ENCODE assay signal across 17 mouse cellular contexts in the genomic region with DNA sequence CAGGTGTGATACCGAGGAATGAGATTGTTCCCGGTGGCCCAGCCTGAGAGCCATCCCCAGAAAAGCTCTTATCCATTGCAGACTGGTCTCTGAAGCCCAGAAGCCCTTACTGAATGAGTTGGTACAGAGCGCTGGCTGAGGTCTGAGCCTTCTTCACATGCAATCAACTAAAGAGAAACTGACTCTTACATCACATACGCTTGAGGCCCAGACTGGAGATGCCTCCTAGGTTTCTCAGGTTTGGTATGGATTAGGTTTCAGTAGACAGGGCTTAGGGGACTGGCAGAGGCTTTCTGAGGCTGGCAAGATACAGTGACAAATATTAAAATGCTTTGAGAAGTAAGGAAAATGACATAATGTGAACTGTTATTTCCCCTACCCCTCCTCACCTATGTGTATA. TPM values are rescaled to one million over a fixed set of nuclear protein-coding genes. Genes with fewer than 3 reads are reported as not detected.
DNase-seq lines count a peak whose midpoint lies in the region; ATAC-seq and TF ChIP-seq lines count a peak whose summit lies in the region.
"Had no signal": no experiment of that assay in that cellular context is flagged by ENCODE, and none has a peak within 500 bp of the region (broad histone marks: within the 10 kb centered on the region; RNA-seq: fewer than 3 reads in every experiment).

No protein-coding gene starts in this region.

- no peak overlapping the region for H3K4me2 ChIP-seq in heart, embryonic 16.5 days (ENCODE audit: low read depth, low read length)
- no peak overlapping the region for H3K4me2 ChIP-seq in lung, embryonic 14.5 days
- no peak overlapping the region for H3K4me2 ChIP-seq in stomach, embryonic 14.5 days (replicated peaks; ENCODE audit: low read depth, low read length)
- H3K4me2 ChIP-seq in hindbrain, embryonic 14.5 days (replicated peaks): no peak overlapping the region
- H3K4me2 ChIP-seq: midbrain, embryonic 15.5 days had no signal

- H3K36me3 ChIP-seq in heart, embryonic 16.5 days (ENCODE audit: control insufficient read depth, insufficient read depth): peaks cover 3% of the 10 kb centered on the region
- 0 out of 2 replicates have a peak, but pooled peaks cover 4% of the 10 kb centered on the region for H3K36me3 ChIP-seq in lung, embryonic 14.5 days (ENCODE audit: insufficient read depth)
- no peaks in the 10 kb centered on the region for H3K36me3 ChIP-seq in stomach, embryonic 14.5 days (ENCODE audit: control insufficient read depth, insufficient read depth, low read length)
- H3K36me3 ChIP-seq in hindbrain, embryonic 14.5 days (replicated peaks; ENCODE audit: control insufficient read depth, insufficient read depth): peaks cover 8% of the 10 kb centered on the region; the same call in 1 of the 2 replicates
- H3K36me3 ChIP-seq: embryonic facial prominence, embryonic 10.5 days had no signal

- H3K4me3 ChIP-seq in gastrocnemius, adult 2 months: no peak overlapping the region
- H3K4me3 ChIP-seq in heart, embryonic 16.5 days (ENCODE audit: low read length): no peak overlapping the region
- H3K4me3 ChIP-seq in lung, embryonic 14.5 days (ENCODE audit: low read depth, low read length): no peak overlapping the region
- no peak overlapping the region for H3K4me3 ChIP-seq in lung, adult 2 months (replicated peaks; ENCODE audit: extremely low read depth, low read depth, low read length)
- no peak overlapping the region for H3K4me3 ChIP-seq in stomach, embryonic 14.5 days (ENCODE audit: low read depth, low read length)
- no peak overlapping the region for H3K4me3 ChIP-seq in hindbrain, embryonic 14.5 days (replicated peaks; ENCODE audit: low read length)
- H3K4me3 ChIP-seq: embryonic facial prominence, embryonic 10.5 days; megakaryocyte, embryonic 14.5 days; midbrain, embryonic 15.5 days had no signal

- H3K27ac ChIP-seq in gastrocnemius, adult 2 months: peak overlapping the region; percentile 28; the same call in 1 of the 2 replicates
- peak overlapping the region; percentile 91 for H3K27ac ChIP-seq in heart, embryonic 16.5 days (ENCODE audit: low read length)
- peak overlapping the region; percentile 80 for H3K27ac ChIP-seq in lung, embryonic 14.5 days (ENCODE audit: low read depth)
- H3K27ac ChIP-seq in stomach, embryonic 14.5 days (ENCODE audit: low read length): peak overlapping the region; percentile 30; the same call in 1 of the 2 replicates
- no peak overlapping the region for H3K27ac ChIP-seq in hindbrain, embryonic 14.5 days
- H3K27ac ChIP-seq: embryonic facial prominence, embryonic 10.5 days; liver, embryonic 14.5 days; midbrain, embryonic 15.5 days had no signal

- 0 out of 2 replicates have a peak overlapping the region, but pooled peaks have one; percentile 7 for H3K9ac ChIP-seq in heart, embryonic 16.5 days (ENCODE audit: low read length)
- H3K9ac ChIP-seq in lung, embryonic 14.5 days: no peak overlapping the region
- H3K9ac ChIP-seq in stomach, embryonic 14.5 days (replicated peaks; ENCODE audit: low read depth, low read length): no peak overlapping the region
- no peak overlapping the region for H3K9ac ChIP-seq in hindbrain, embryonic 14.5 days
- H3K9ac ChIP-seq: liver, embryonic 14.5 days; midbrain, embryonic 15.5 days had no signal

- WGBS in heart, embryonic 16.5 days: 80% methylated on average over 4 of the region's 4 CpGs
- WGBS in lung, embryonic 14.5 days: 89% methylated on average over 4 of the region's 4 CpGs
- WGBS in lung, adult 2 months: 79% methylated on average over 4 of the region's 4 CpGs
- 89% methylated on average over 4 of the region's 4 CpGs for WGBS in stomach, embryonic 14.5 days
- 97% methylated on average over 4 of the region's 4 CpGs for WGBS in hindbrain, embryonic 14.5 days

- ATAC-seq in heart, embryonic 16.5 days (replicated peaks; ENCODE audit: extremely low read depth, insufficient read depth, low FRiP score): no peak
- no peak for ATAC-seq in lung, embryonic 14.5 days (ENCODE audit: insufficient read depth)
- ATAC-seq in stomach, embryonic 14.5 days (ENCODE audit: insufficient number of reproducible peaks, insufficient read depth, low FRiP score, low read depth): no peak
- no peak for ATAC-seq in hindbrain, embryonic 14.5 days (ENCODE audit: low FRiP score)
- ATAC-seq: forebrain, embryonic 14.5 days; hindbrain, postnatal 0 days; midbrain, embryonic 15.5 days had no signal

- TF ChIP-seq POLR2A in lung, adult 2 months (IDR thresholded peaks at IDR 0.05; ENCODE audit: borderline replicate concordance, extremely low read depth, low read depth, low read length): no peak

- DNase-seq in gastrocnemius, adult 2 months: no peak
- no peak for DNase-seq in gastrocnemius, adult 8-10 months (ENCODE audit: low spot score in 2 of 2)
- no peak for DNase-seq in heart, adult 18-20 months
- no peak for DNase-seq in lung, embryonic 14.5 days
- DNase-seq in lung, adult 2 months: no peak
- DNase-seq in hindbrain, embryonic 14.5 days (ENCODE audit: low spot score): no peak
- DNase-seq: cerebellum, adult 11 months; thymus, adult 2 months had no signal

- no peaks in the 10 kb centered on the region for H3K27me3 ChIP-seq in heart, embryonic 16.5 days (ENCODE audit: control insufficient read depth, insufficient read depth, low read length)
- H3K27me3 ChIP-seq in lung, embryonic 14.5 days (ENCODE audit: insufficient read depth, low read length): no peaks in the 10 kb centered on the region
- no peaks in the 10 kb centered on the region for H3K27me3 ChIP-seq in stomach, embryonic 14.5 days (ENCODE audit: control insufficient read depth, insufficient read depth, low read length)
- H3K27me3 ChIP-seq in hindbrain, embryonic 14.5 days (ENCODE audit: control insufficient read depth, insufficient read depth, low read length): no peaks in the 10 kb centered on the region
- H3K27me3 ChIP-seq: megakaryocyte, embryonic 14.5 days; midbrain, embryonic 15.5 days had no signal

- no peak for TF ChIP-seq CTCF in gastrocnemius, adult 2 months (IDR thresholded peaks at IDR 0.05)
- no peak for TF ChIP-seq CTCF in lung, embryonic 14.5 days (IDR thresholded peaks at IDR 0.05; ENCODE audit: low read depth)
- TF ChIP-seq CTCF in lung, adult 2 months (IDR thresholded peaks at IDR 0.05; ENCODE audit: insufficient read depth, low read length): no peak

- intact Hi-C loops in gastrocnemius, adult 2 months (cut with DNase I): no loop called here

- peaks cover 29% of the 10 kb centered on the region for H3K4me1 ChIP-seq in heart, embryonic 16.5 days (ENCODE audit: control insufficient read depth, insufficient read depth, low read length)
- 0 out of 2 replicates have a peak, but pooled peaks cover 3% of the 10 kb centered on the region for H3K4me1 ChIP-seq in lung, embryonic 14.5 days (ENCODE audit: insufficient read depth)
- peaks cover 11% of the 10 kb centered on the region for H3K4me1 ChIP-seq in lung, adult 2 months (ENCODE audit: control insufficient read depth, insufficient read depth, low read length)
- no peaks in the 10 kb centered on the region for H3K4me1 ChIP-seq in stomach, embryonic 14.5 days (ENCODE audit: control insufficient read depth, insufficient read depth, low read length)
- no peaks in the 10 kb centered on the region for H3K4me1 ChIP-seq in hindbrain, embryonic 14.5 days (replicated peaks; ENCODE audit: control insufficient read depth, insufficient read depth, low read length)
- H3K4me1 ChIP-seq: embryonic facial prominence, embryonic 10.5 days; midbrain, embryonic 15.5 days had no signal

- no peaks in the 10 kb centered on the region for H3K9me3 ChIP-seq in heart, embryonic 16.5 days (replicated peaks; ENCODE audit: control insufficient read depth, low read length)
- H3K9me3 ChIP-seq in lung, embryonic 14.5 days (ENCODE audit: low read depth, low read length): no peaks in the 10 kb centered on the region
- no peaks in the 10 kb centered on the region for H3K9me3 ChIP-seq in stomach, embryonic 14.5 days (ENCODE audit: control insufficient read depth, low read depth, low read length)
- H3K9me3 ChIP-seq in hindbrain, embryonic 14.5 days (ENCODE audit: control insufficient read depth, low read length): no peaks in the 10 kb centered on the region
- H3K9me3 ChIP-seq: embryonic facial prominence, embryonic 10.5 days; megakaryocyte, embryonic 14.5 days; midbrain, embryonic 15.5 days had no signal

RNA-seq across cellular contexts. Expression of gene Entpd5, which starts 23.4 kb away (rescaled TPM):
- 10 to 100 TPM; 12.2 to 14.4 TPM for total RNA-seq in gastrocnemius, adult 2 months (2021)
- total RNA-seq in gastrocnemius, adult 8-10 months (2022): 10 to 100 TPM; 13.0 to 18.2 (median 13.9) TPM
- 37.1 and 38.9 TPM in 2 replicates for polyA plus RNA-seq in heart, embryonic 16.5 days (2015; fragmentation: Nextera tagmentation; extraction: Ambion mirVana)
- total RNA-seq in heart, adult 18-20 months (2021): 10 to 100 TPM; 74.0 to 80.2 TPM
- polyA plus RNA-seq in lung, embryonic 14.5 days (2014; fragmentation: Nextera tagmentation; extraction: Ambion mirVana): 15.4 and 18.0 TPM in 2 replicates
- 5.5 and 11.5 TPM in 2 replicates for polyA plus RNA-seq in lung, adult 2 months (2012; rRNA removed)
- 15.0 and 15.8 TPM in 2 replicates for polyA plus RNA-seq in stomach, embryonic 14.5 days (2014; fragmentation: Nextera tagmentation; extraction: Ambion mirVana)
- 11.3 and 13.6 TPM in 2 replicates for polyA plus RNA-seq in hindbrain, embryonic 14.5 days (2014; fragmentation: Nextera tagmentation; extraction: Ambion mirVana)

RNA-seq across cellular contexts. Expression of gene Bbof1, which starts 23.5 kb away (rescaled TPM):
- 1 to 10 TPM; 1.0 to 1.6 TPM for total RNA-seq in gastrocnemius, adult 2 months (2021)
- total RNA-seq in gastrocnemius, adult 8-10 months (2022): 1 to 10 TPM; 1.2 to 2.5 (median 1.3) TPM
- polyA plus RNA-seq in heart, embryonic 16.5 days (2015; fragmentation: Nextera tagmentation; extraction: Ambion mirVana): 2.5 and 2.6 TPM in 2 replicates
- 1 to 10 TPM; 1.4 to 1.5 TPM for total RNA-seq in heart, adult 18-20 months (2021)
- polyA plus RNA-seq in lung, embryonic 14.5 days (2014; fragmentation: Nextera tagmentation; extraction: Ambion mirVana): 0.96 and 1.5 TPM in 2 replicates
- polyA plus RNA-seq in lung, adult 2 months (2012; rRNA removed): 0.54 and 0.73 TPM in 2 replicates
- polyA plus RNA-seq in stomach, embryonic 14.5 days (2014; fragmentation: Nextera tagmentation; extraction: Ambion mirVana): 1.00 and 1.5 TPM in 2 replicates
- 2.6 and 3.0 TPM in 2 replicates for polyA plus RNA-seq in hindbrain, embryonic 14.5 days (2014; fragmentation: Nextera tagmentation; extraction: Ambion mirVana)
- polyA plus RNA-seq: adrenal gland, adult 2 months had no signal

RNA-seq across cellular contexts. Expression of gene Fam161b, which starts 23.8 kb away (rescaled TPM):
- total RNA-seq in gastrocnemius, adult 2 months (2021): 1 to 10 TPM in 1 of 2 experiments, under 1 TPM in 1; 0.82 to 1.3 TPM
- under 1 TPM; 0.43 to 0.96 (median 0.74) TPM for total RNA-seq in gastrocnemius, adult 8-10 months (2022)
- 8.1 and 8.2 TPM in 2 replicates for polyA plus RNA-seq in heart, embryonic 16.5 days (2015; fragmentation: Nextera tagmentation; extraction: Ambion mirVana)
- total RNA-seq in heart, adult 18-20 months (2021): 1 to 10 TPM; 8.8 to 9.2 TPM
- 3.0 and 3.5 TPM in 2 replicates for polyA plus RNA-seq in lung, embryonic 14.5 days (2014; fragmentation: Nextera tagmentation; extraction: Ambion mirVana)
- polyA plus RNA-seq in lung, adult 2 months (2012; rRNA removed): 1.9 and 2.5 TPM in 2 replicates
- polyA plus RNA-seq in stomach, embryonic 14.5 days (2014; fragmentation: Nextera tagmentation; extraction: Ambion mirVana): 2.7 and 3.4 TPM in 2 replicates
- 15.3 and 16.0 TPM in 2 replicates for polyA plus RNA-seq in hindbrain, embryonic 14.5 days (2014; fragmentation: Nextera tagmentation; extraction: Ambion mirVana)

RNA-seq across cellular contexts. Expression of gene Coq6, which starts 24.0 kb away (rescaled TPM):
- 10 to 100 TPM; 20.0 to 31.0 TPM for total RNA-seq in gastrocnemius, adult 2 months (2021)
- 10 to 100 TPM; 19.8 to 26.7 (median 23.8) TPM for total RNA-seq in gastrocnemius, adult 8-10 months (2022)
- polyA plus RNA-seq in heart, embryonic 16.5 days (2015; fragmentation: Nextera tagmentation; extraction: Ambion mirVana): 94.2 and 95.2 TPM in 2 replicates
- total RNA-seq in heart, adult 18-20 months (2021): 100 to 1,000 TPM; 110 to 112 TPM
- polyA plus RNA-seq in lung, embryonic 14.5 days (2014; fragmentation: Nextera tagmentation; extraction: Ambion mirVana): 45.8 and 51.1 TPM in 2 replicates
- polyA plus RNA-seq in lung, adult 2 months (2012; rRNA removed): 23.7 and 31.8 TPM in 2 replicates
- polyA plus RNA-seq in stomach, embryonic 14.5 days (2014; fragmentation: Nextera tagmentation; extraction: Ambion mirVana): 52.6 and 52.7 TPM in 2 replicates
- polyA plus RNA-seq in hindbrain, embryonic 14.5 days (2014; fragmentation: Nextera tagmentation; extraction: Ambion mirVana): 40.1 and 41.5 TPM in 2 replicates

RNA-seq across cellular contexts. Expression of gene Rnf113a2, which starts 31.6 kb away (rescaled TPM):
- total RNA-seq in gastrocnemius, adult 2 months (2021): 10 to 100 TPM in 1 of 2 experiments, 1 to 10 TPM in 1; 8.5 to 10.8 TPM
- total RNA-seq in gastrocnemius, adult 8-10 months (2022): 10 to 100 TPM in 2 of 4 experiments, 1 to 10 TPM in 2; 9.1 to 13.0 (median 10.4) TPM
- 21.1 and 25.1 TPM in 2 replicates for polyA plus RNA-seq in heart, embryonic 16.5 days (2015; fragmentation: Nextera tagmentation; extraction: Ambion mirVana)
- 10 to 100 TPM in 1 of 2 experiments, 1 to 10 TPM in 1; 9.7 to 10.5 TPM for total RNA-seq in heart, adult 18-20 months (2021)
- polyA plus RNA-seq in lung, embryonic 14.5 days (2014; fragmentation: Nextera tagmentation; extraction: Ambion mirVana): 21.1 and 22.1 TPM in 2 replicates
- 3.8 and 5.4 TPM in 2 replicates for polyA plus RNA-seq in lung, adult 2 months (2012; rRNA removed)
- 24.8 and 26.0 TPM in 2 replicates for polyA plus RNA-seq in stomach, embryonic 14.5 days (2014; fragmentation: Nextera tagmentation; extraction: Ambion mirVana)
- 22.0 and 23.8 TPM in 2 replicates for polyA plus RNA-seq in hindbrain, embryonic 14.5 days (2014; fragmentation: Nextera tagmentation; extraction: Ambion mirVana)
